Mouse (Mus musculus) kidney, adult 2 months (tissue): ENCODE measurements around the gene Dcaf4. TPM values are rescaled to one million over a fixed set of nuclear protein-coding genes. Genes with fewer than 3 reads are reported as not detected.

Source experiments
- DNase-seq: peaks from one replicate; pipeline ENCODE4 v3.0.0; 2021
- H3K27ac ChIP-seq: fragments of 200-500 bp; 2 replicates; pipeline ENCODE4 v1.5.1; 2012; ENCODE audit warnings: low read depth, low read length, control low read depth, inconsistent platforms; ENCODE audit not compliant: insufficient read depth
- H3K27me3 ChIP-seq: fragments of 200-500 bp; replicated peaks from 2 replicates; pipeline ENCODE4 v1.6.1; 2012; ENCODE audit warnings: mild to moderate bottlenecking, moderate library complexity, low read length, inconsistent platforms; ENCODE audit not compliant: control insufficient read depth, insufficient read depth
- H3K36me3 ChIP-seq: fragments of 200-500 bp; 2 replicates; pipeline ENCODE4 v1.6.1; 2012; ENCODE audit warnings: mild to moderate bottlenecking, moderate library complexity, low read length, inconsistent platforms; ENCODE audit not compliant: control insufficient read depth, insufficient read depth
- H3K4me1 ChIP-seq: fragments of 200-500 bp; 2 replicates; pipeline ENCODE4 v1.6.1; 2011; ENCODE audit warnings: low read length; ENCODE audit not compliant: control insufficient read depth, insufficient read depth
- H3K4me3 ChIP-seq: fragments of 200-500 bp; 2 replicates; pipeline ENCODE4 v1.5.1; 2011; ENCODE audit warnings: mild to moderate bottlenecking, low read depth, low read length, control low read depth; ENCODE audit not compliant: insufficient read depth
- CTCF ChIP-seq: fragments of 200-500 bp; conservative IDR thresholded peaks from 2 replicates; pipeline ENCODE4 v1.5.1; 2011; ENCODE audit warnings: low read depth, mild to moderate bottlenecking, control low read depth, low read length, moderate library complexity, mixed read lengths; ENCODE audit not compliant: insufficient read depth, insufficient read length
- POLR2A ChIP-seq: fragments of 200-500 bp; IDR thresholded peaks from one replicate; pipeline ENCODE4 v1.6.1; 2011; ENCODE audit warnings: low read depth, low read length, control low read depth
- WGBS: fragments of 180-500 bp; shearing (Covaris S2); methylation state at CpG from one replicate; pipeline ENCODE4 v1.1.7; 2018; 5-methylcytosine and 5-hydroxymethylcytosine counted together
- polyA plus RNA-seq: library from polyadenylated mRNA; depleted of rRNA; stranded (reverse); fragments of >200 nt; gene quantifications from 2 replicates; pipeline ENCODE4 v1.2.3, GENCODE M21; 2012

Dcaf4 gene
- polyA plus RNA-seq, 1 experiment = 11.2 TPM

GRCm38 (mm10) chr12:83536039-83536438 lies 15.8 kb downstream of the Dcaf4 start:
- no peak for DNase-seq
- Histone ChIP-seq H3K4me3 (no peak overlapping the region), H3K36me3 (no peaks in the 10 kb centered on the region)

GRCm38 (mm10) chr12:83543997-83544396 lies 23.7 kb downstream of the Dcaf4 start:
- DNase-seq = no peak
- TF ChIP-seq POLR2A = no peak
- TF ChIP-seq CTCF = no peak
- Histone ChIP-seq H3K27me3 (no peaks in the 10 kb centered on the region), H3K27ac (no peak overlapping the region), H3K4me1 (no peaks in the 10 kb centered on the region), H3K4me3 (no peak overlapping the region), H3K36me3 (no peaks in the 10 kb centered on the region; the same call in 1 of the 2 replicates)
- WGBS = 81% methylated on average over 7 of the region's 7 CpGs

More at GRCm38 (mm10) chr12:83536039-83536438, 15.8 kb downstream of the Dcaf4 start:
- Histone ChIP-seq H3K4me1 (no peaks in the 10 kb centered on the region), H3K27me3 (no peaks in the 10 kb centered on the region), H3K27ac (no peak overlapping the region)
- TF ChIP-seq POLR2A = no peak
- no peak for TF ChIP-seq CTCF
- 73% methylated on average over 9 of the region's 9 CpGs for WGBS

GRCm38 (mm10) chr12:83544791-83545190 lies 24.5 kb downstream of the Dcaf4 start:
- no peak for DNase-seq
- TF ChIP-seq POLR2A (no peak), CTCF (no peak)
- Histone ChIP-seq H3K27ac (no peak overlapping the region), H3K4me3 (no peak overlapping the region), H3K36me3 (no peaks in the 10 kb centered on the region; the same call in 1 of the 2 replicates), H3K27me3 (no peaks in the 10 kb centered on the region), H3K4me1 (no peaks in the 10 kb centered on the region)

GRCm38 (mm10) chr12:83551305-83551704 lies 31.0 kb downstream of the Dcaf4 start:
- Histone ChIP-seq H3K27ac (no peak overlapping the region), H3K4me1 (no peaks in the 10 kb centered on the region), H3K27me3 (no peaks in the 10 kb centered on the region), H3K36me3 (no peaks in the 10 kb centered on the region; the same call in none of the 2 replicates), H3K4me3 (no peak overlapping the region)
- no peak for DNase-seq
- 89% methylated on average over 16 of the region's 16 CpGs for WGBS
- TF ChIP-seq POLR2A = no peak
- no peak for TF ChIP-seq CTCF

- no peak for DNase-seq
- Histone ChIP-seq H3K4me1 (no peaks in the 10 kb centered on the region), H3K27ac (no peak overlapping the region), H3K4me3 (no peak overlapping the region), H3K27me3 (no peaks in the 10 kb centered on the region), H3K36me3 (no peaks in the 10 kb centered on the region; the same call in 1 of the 2 replicates)
- TF ChIP-seq POLR2A (no peak), CTCF (no peak)
- WGBS = 71% methylated on average over 4 of the region's 4 CpGs
Observed at GRCm38 (mm10) chr12:83553816-83554215, 33.5 kb downstream of the Dcaf4 start.

GRCm38 (mm10) chr12:83555605-83556004 lies 35.3 kb downstream of the Dcaf4 start:
- 65% methylated on average over 9 of the region's 9 CpGs for whole genome bisulfite sequencing
- Histone ChIP-seq H3K4me3 (no peak overlapping the region), H3K36me3 (no peaks in the 10 kb centered on the region; the same call in 1 of the 2 replicates), H3K27ac (no peak overlapping the region), H3K4me1 (peaks cover 3% of the 10 kb centered on the region; the same call in 1 of the 2 replicates), H3K27me3 (no peaks in the 10 kb centered on the region)
- no peak for DNase-seq
- TF ChIP-seq CTCF (no peak), POLR2A (no peak)

GRCm38 (mm10) chr12:83558496-83558895 lies 38.2 kb downstream of the Dcaf4 start:
- H3K4me1 ChIP-seq = peaks cover 3% of the 10 kb centered on the region; the same call in 1 of the 2 replicates
- no peak overlapping the region for H3K4me3 ChIP-seq
- TF ChIP-seq CTCF (no peak), POLR2A (no peak)
- no peak overlapping the region for H3K27ac ChIP-seq
- 67% methylated on average over 7 of the region's 7 CpGs for WGBS
- DNase-seq = no peak
- no peaks in the 10 kb centered on the region; the same call in 1 of the 2 replicates for H3K36me3 ChIP-seq
- no peaks in the 10 kb centered on the region for H3K27me3 ChIP-seq
